Mouse (Mus musculus) ES-E14 (cell line): Measurements from ENCODE around the gene Fcrl5. TPM values are rescaled to one million over a fixed set of nuclear protein-coding genes. Genes with fewer than 3 reads are reported as not detected.

ENCODE experiments used
- DNase-seq: peaks from one replicate; pipeline ENCODE4 v3.0.0-alpha.2; 2013; ENCODE audit warnings: low read depth, low spot score
- H3K27ac ChIP-seq: 2 replicates; pipeline ENCODE4 v1.5.1; 2012; ENCODE audit warnings: low read depth, mild to moderate bottlenecking, low read length, moderate library complexity, mixed read lengths; ENCODE audit not compliant: poor library complexity, insufficient read depth, severe bottlenecking
- H3K36me3 ChIP-seq: 2 replicates; pipeline ENCODE4 v1.6.1; 2012; ENCODE audit warnings: mild to moderate bottlenecking, low read length, moderate library complexity, mixed read lengths; ENCODE audit not compliant: control insufficient read depth, poor library complexity, insufficient read depth, severe bottlenecking
- H3K4me1 ChIP-seq, 2 experiments: fragments of 150-350 bp in 1 of 2; sonication (generic) in 1 of 2; 2 replicates each; pipeline ENCODE4 v1.6.1; 2012; ENCODE audit warnings: low read length in 2 of 2, mild to moderate bottlenecking in 1 of 2, mixed read lengths in 1 of 2; ENCODE audit not compliant: control insufficient read depth in 2 of 2, insufficient read depth in 2 of 2, poor library complexity in 1 of 2
- H3K4me3 ChIP-seq, 2 experiments: fragments of 150-350 bp in 1 of 2; sonication (generic) in 1 of 2; 2 replicates each; pipeline ENCODE4 v1.5.1; 2012; ENCODE audit warnings: low read length in 2 of 2, low read depth in 1 of 2, mild to moderate bottlenecking in 1 of 2, mixed read lengths in 1 of 2; ENCODE audit not compliant: insufficient read depth in 1 of 2, poor library complexity in 1 of 2, severe bottlenecking in 1 of 2
- H3K9ac ChIP-seq: 2 replicates; pipeline ENCODE4 v1.6.1; 2012; ENCODE audit warnings: low read depth, mild to moderate bottlenecking, low read length, mixed read lengths; ENCODE audit not compliant: poor library complexity, insufficient read depth, severe bottlenecking
- H3K9me3 ChIP-seq: fragments of 150-350 bp; sonication (generic); 2 replicates; pipeline ENCODE4 v1.6.1; 2012; ENCODE audit warnings: low read depth, mild to moderate bottlenecking, low read length; ENCODE audit not compliant: control insufficient read depth, insufficient read depth
- CHD2 ChIP-seq: IDR thresholded peaks from 2 replicates; pipeline ENCODE4 v1.6.1; 2014; ENCODE audit warnings: mild to moderate bottlenecking, low read depth, low read length, inconsistent platforms
- HCFC1 ChIP-seq: IDR thresholded peaks from 2 replicates; pipeline ENCODE4 v1.6.1; 2012; ENCODE audit warnings: low read length, inconsistent platforms, borderline replicate concordance; ENCODE audit not compliant: insufficient read depth
- MAFK ChIP-seq: IDR thresholded peaks from 2 replicates; pipeline ENCODE4 v1.6.1; 2014; ENCODE audit warnings: mild to moderate bottlenecking, low read depth, low read length, inconsistent platforms; ENCODE audit not compliant: insufficient read depth
- ZC3H11A ChIP-seq: IDR thresholded peaks from 2 replicates; pipeline ENCODE4 v1.6.1; 2012; ENCODE audit warnings: low read depth, mild to moderate bottlenecking, inconsistent platforms, low read length, borderline replicate concordance
- ZNF384 ChIP-seq: IDR thresholded peaks from 2 replicates; pipeline ENCODE4 v1.6.1; 2012; ENCODE audit warnings: low read depth, low read length, inconsistent platforms
- in situ Hi-C, 2 experiments: fragments of 600-800 bp; cut with MboI; formaldehyde crosslinking; loops; one replicate each; pipeline ENCODE4 v1.15.1; 2025; ENCODE audit warnings: low sequenced_read_pairs in 2 of 2, inconsistent platforms in 1 of 2; ENCODE audit not compliant: unreplicated experiment in 2 of 2
- total RNA-seq: library from RNA; depleted of rRNA; stranded (reverse); fragments of 300-350 nt; gene quantifications from 2 replicates; pipeline ENCODE4 v1.2.3, GENCODE M21; 2012

Fcrl5 gene
- total RNA-seq, 1 experiment = 0.45 TPM

- no peak for DNase-seq
- Histone ChIP-seq H3K9me3 (no peaks in the 10 kb centered on the region), H3K36me3 (no peaks in the 10 kb centered on the region), H3K9ac (no peak overlapping the region), H3K4me1 (peaks cover 3 to 7% of the 10 kb centered on the region in 2 experiments; a peak in 3 of 4 replicates), H3K4me3 (no peak overlapping the region), H3K27ac (no peak overlapping the region)
- in situ Hi-C loops = loop anchor here (5.0 to 25.0 kb wide), 3 partner anchors 263 to 470 kb away; no protein-coding TSS in a partner anchor
- TF ChIP-seq ZC3H11A (no peak), MAFK (no peak), ZNF384 (no peak), HCFC1 (no peak), CHD2 (no peak)
These were observed 69.3 kb downstream of the Fcrl5 start for GRCm38 (mm10) chr3:87504749-87505425.

GRCm38 (mm10) chr3:87506456-87507416, 71.2 kb downstream of the Fcrl5 start:
- no peaks in the 10 kb centered on the region for H3K9me3 ChIP-seq
- no peak overlapping the region for H3K27ac ChIP-seq
- no peak overlapping the region for H3K4me3 ChIP-seq
- in situ Hi-C loops = loop anchor here (10.0 to 25.0 kb wide), 2 partner anchors 269 to 472 kb away; no protein-coding TSS in a partner anchor
- no peak for DNase-seq
- H3K9ac ChIP-seq = no peak overlapping the region
- H3K36me3 ChIP-seq = no peaks in the 10 kb centered on the region
- peaks cover 0 to under 1% of the 10 kb centered on the region in 2 experiments; a peak in 2 of 4 replicates for H3K4me1 ChIP-seq
- TF ChIP-seq ZNF384 (no peak), CHD2 (no peak), ZC3H11A (no peak), HCFC1 (no peak), MAFK (no peak)

DNA sequence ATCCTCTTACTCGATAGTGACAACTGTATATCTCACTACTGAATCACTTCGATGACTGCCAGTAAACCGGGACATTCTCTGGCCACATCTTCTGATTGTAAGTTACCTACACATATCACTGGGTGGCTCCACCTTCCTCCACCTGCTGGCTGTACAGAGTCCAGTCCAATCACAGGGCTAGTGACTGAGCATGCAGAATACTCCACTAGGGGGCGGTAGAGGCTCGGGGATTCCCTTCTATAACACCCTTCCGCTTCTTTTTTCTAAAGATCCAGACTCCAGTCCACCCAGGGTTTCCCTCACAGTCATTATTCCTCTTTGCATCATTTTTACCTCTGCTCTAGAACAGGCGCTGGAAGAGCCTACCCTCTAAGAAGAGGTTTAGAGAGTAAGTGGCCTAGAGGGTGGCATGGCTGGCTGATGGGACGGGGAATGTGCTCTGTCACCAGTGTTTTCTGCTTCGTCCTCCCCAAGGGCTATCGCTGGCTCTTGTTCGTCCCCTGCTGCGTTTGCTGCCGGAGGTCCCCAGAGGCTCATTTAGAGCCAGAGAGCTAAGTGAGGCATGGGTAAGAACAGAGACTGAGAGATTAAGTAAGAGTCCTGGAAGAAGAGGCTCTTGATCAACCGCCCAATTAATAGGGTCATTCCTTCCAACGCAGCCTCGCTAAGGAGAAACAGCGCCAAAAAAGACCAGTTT, 72.8 kb downstream of the Fcrl5 start:
- Histone ChIP-seq H3K36me3 (no peaks in the 10 kb centered on the region), H3K9ac (no peak overlapping the region; the same call in 1 of the 2 replicates), H3K27ac (no peak overlapping the region), H3K4me1 (peaks cover 0 to 8% of the 10 kb centered on the region in 2 experiments; a peak in 1 of 4 replicates), H3K9me3 (no peaks in the 10 kb centered on the region), H3K4me3 (0 out of 4 replicates have a peak overlapping the region, but pooled peaks of 1 of the 2 experiments have one; percentile 11)
- in situ Hi-C loops = loop anchor here (10.0 to 25.0 kb wide), 2 partner anchors 271 to 474 kb away; no protein-coding TSS in a partner anchor
- peak; percentile 85 for DNase-seq
- TF ChIP-seq ZC3H11A (peak; percentile 80; the same call in 1 of the 2 replicates), ZNF384 (no peak), CHD2 (no peak), MAFK (no peak), HCFC1 (no peak)

DNA sequence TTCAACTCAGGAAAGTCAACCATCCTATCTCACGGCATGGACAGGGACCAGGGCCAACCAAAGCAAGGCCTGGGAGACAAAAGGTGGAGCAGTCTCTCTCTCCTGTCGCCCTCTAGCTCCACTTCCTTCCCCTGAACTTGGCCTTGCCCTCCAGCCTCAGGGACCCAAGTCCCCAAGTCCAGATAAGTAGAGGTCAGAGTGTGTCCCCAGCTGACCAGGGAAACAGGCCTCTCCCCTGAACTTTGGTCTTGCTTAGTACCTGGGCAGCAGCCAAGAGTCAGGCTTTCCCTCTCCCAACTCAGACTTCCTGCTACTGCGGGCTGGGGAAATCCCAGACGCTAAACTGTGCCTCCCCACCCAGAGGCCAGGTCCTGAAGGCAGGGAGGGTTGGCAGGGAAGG, 73.5 kb downstream of the Fcrl5 start:
- H3K9me3 ChIP-seq = no peaks in the 10 kb centered on the region
- no peak for DNase-seq
- in situ Hi-C loops = loop anchor here (10.0 to 25.0 kb wide), 2 partner anchors 272 to 474 kb away; no protein-coding TSS in a partner anchor
- no peak overlapping the region for H3K4me3 ChIP-seq
- no peak overlapping the region for H3K9ac ChIP-seq
- H3K36me3 ChIP-seq = no peaks in the 10 kb centered on the region
- H3K4me1 ChIP-seq = peaks cover 0 to 8% of the 10 kb centered on the region in 2 experiments; a peak in 1 of 4 replicates
- TF ChIP-seq ZNF384 (no peak), HCFC1 (no peak), CHD2 (no peak), MAFK (no peak), ZC3H11A (no peak)
- no peak overlapping the region for H3K27ac ChIP-seq
